Mouse (Mus musculus): ENCODE data around the gene Gda. TPM values are rescaled to one million over a fixed set of nuclear protein-coding genes. Genes with fewer than 3 reads are reported as not detected.
A peak's percentile ranks its signal among the peaks of the same experiment; 100 is the strongest.

The Gda gene
- total RNA-seq, 2 experiments from 2014 or later, result 3.6 to 4.5 TPM

GRCm38 (mm10) chr19:21381696-21382095 lies 91.5 kb downstream of the Gda start:
- intact Hi-C loops (cut with DNase I; ENCODE audit: low total_unique reads), result no loop called here
- no peak for DNase-seq

DNA sequence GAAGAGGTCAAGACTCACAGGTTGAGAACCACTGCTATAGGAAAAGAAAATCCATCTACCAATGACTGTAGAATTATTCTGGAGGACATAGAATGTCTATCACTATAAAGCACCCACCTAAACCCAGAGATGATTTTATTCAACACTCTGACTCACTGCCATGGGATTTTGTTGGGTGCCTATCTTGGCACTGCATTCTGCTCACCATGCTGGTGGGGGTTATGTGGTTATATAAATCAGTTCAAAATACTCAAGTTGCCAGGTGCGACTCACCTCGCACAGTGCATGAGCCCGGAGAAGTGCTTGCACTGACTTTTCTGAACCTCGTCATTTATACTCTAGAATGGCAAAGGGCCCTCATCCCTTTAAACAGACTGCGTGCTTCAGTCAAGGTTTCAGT lies 94.0 kb downstream of the Gda start:
- no peak for DNase-seq
- intact Hi-C loops (cut with DNase I; ENCODE audit: low total_unique reads), result loop anchor here (10.0 kb wide), 2 partner anchors 344 to 366 kb away; no protein-coding TSS in a partner anchor

DNA sequence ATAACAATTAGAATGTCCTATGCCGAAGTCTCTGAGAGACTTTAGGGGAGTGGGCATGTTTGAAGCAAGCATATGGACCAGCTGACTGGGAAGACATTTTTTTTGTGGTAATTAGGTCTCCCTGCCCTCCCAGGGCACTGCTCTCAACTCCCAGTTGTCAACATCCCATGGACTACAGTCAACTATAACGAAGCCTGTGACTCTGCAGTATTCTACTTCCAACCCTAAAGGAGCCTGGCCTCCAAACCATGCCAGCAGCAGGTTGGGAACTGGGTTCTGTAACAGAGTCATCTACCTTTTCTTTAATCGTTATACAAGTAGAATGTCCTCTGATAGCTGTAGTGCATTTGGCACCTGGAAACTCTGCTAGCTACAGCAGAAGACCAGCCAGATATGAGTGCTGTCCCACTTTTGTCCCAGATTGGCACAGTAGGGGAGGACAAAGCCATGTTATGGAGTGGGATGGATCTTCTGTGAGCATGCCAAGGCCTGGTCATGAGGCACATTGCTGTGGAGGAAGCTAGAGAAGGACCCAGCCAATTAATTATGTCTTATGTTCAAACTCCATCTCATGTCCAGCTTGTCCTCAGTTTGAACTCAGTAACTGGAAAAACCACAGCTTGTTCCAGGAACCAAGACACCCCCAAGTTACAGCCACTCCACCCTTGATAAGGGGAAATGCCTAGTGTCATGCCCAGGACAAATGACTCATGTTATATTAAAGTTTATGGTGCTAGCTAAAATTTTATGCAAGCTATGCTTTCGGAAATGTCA lies 96.6 kb downstream of the Gda start:
- intact Hi-C loops (cut with DNase I; ENCODE audit: low total_unique reads), result loop anchor here (2.0 to 10.0 kb wide), 3 partner anchors 186 to 368 kb away; no protein-coding TSS in a partner anchor
- no peak for DNase-seq

DNA sequence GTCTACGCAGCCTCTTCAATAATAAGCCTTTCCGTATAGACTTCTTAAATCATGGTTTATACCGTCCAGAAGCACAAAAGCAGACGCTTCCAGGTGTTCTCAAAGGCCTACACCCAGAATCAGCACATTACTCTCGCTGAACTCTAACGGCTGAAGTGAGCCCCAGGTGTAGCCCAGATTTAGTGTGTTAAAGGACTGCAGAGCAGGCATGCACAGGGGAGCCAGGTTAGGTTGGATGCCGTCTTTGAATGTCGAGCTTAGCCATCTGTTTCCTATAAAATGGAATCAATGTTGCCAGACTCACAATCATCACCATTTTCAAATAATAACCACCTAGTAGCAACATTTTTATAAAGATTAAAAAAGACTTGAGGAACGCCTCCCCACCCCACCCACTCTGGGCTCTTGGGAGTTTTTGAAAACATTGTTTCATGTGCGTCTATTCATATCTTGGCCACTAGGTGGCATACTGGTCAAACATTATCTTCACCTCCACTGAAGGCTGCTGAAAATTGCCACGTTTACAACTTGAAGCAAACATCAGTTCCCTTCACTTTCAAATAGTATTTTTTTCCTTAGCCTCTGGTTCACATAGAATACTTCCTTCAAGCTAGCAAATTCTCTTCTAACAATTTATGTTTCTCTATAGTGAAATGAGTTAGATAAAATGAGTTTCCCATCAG lies 100.0 kb downstream of the Gda start:
- peak; percentile 14 for DNase-seq

GRCm38 (mm10) chr19:21372395-21373072 lies 100.7 kb downstream of the Gda start:
- intact Hi-C loops (cut with DNase I; ENCODE audit: low total_unique reads), result loop anchor here (1.0 to 10.0 kb wide), 3 partner anchors 138 to 372 kb away; no protein-coding TSS in a partner anchor
- no peak for DNase-seq

More for the DNA sequence above, 100.0 kb downstream of the Gda start:
- intact Hi-C loops (cut with DNase I; ENCODE audit: low total_unique reads), result loop anchor here (1.0 to 10.0 kb wide), 3 partner anchors 137 to 372 kb away; no protein-coding TSS in a partner anchor

DNA sequence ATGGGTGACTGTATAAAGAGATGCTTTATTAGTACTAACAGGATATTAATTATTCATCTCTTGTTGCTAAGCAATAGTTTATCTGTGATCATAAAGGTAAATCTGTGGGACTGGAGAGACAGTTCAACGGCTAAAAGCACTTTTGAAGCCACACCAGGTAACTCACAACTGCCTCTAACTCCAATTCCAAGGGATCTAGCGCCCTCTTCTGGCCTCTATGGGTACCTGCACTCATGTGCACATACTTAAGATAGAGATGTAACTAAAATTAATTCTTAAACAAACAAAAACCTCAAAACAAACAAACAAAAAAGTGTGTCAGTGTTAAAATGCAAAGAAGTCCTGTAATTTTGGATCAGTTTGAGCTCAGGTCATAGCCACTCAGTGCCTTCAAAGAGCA lies 101.9 kb downstream of the Gda start:
- no peak for DNase-seq
- intact Hi-C loops (cut with DNase I; ENCODE audit: low total_unique reads), result loop anchor here (10.0 kb wide), 2 partner anchors 337 to 373 kb away; no protein-coding TSS in a partner anchor

- DNase-seq, result no peak
- intact Hi-C loops (cut with DNase I; ENCODE audit: low total_unique reads), result loop anchor here (10.0 kb wide), 2 partner anchors 336 to 374 kb away; no protein-coding TSS in a partner anchor
These were observed 102.5 kb downstream of the Gda start for GRCm38 (mm10) chr19:21370782-21371181.

GRCm38 (mm10) chr19:21369175-21369574 lies 104.1 kb downstream of the Gda start:
- no peak for DNase-seq
- intact Hi-C loops (cut with DNase I; ENCODE audit: low total_unique reads), result no loop called here

- intact Hi-C loops (cut with DNase I; ENCODE audit: low total_unique reads), result no loop called here
- DNase-seq, result no peak
These were observed 104.7 kb downstream of the Gda start for GRCm38 (mm10) chr19:21368595-21368994.

DNA sequence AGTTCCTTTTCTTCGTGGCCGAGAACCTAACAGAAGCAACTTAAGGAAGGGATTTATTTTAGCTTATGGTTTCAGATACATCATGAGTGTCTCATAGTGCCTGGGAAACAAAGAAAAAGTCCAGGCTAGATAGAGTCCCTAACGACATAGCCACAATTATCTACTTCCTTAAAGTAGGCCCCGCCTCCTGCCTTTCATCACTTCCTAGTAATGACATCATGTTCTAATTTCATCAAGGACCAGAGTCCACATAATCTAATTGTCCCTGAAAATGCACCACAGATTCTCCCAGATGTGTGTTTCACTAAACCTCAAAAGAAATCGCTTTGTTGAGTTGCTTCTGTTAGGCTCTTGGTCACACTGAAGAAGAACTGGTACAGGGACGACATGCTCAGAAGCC lies 115.5 kb downstream of the Gda start:
- intact Hi-C loops (cut with DNase I; ENCODE audit: low total_unique reads), result no loop called here
- DNase-seq, result no peak

DNA sequence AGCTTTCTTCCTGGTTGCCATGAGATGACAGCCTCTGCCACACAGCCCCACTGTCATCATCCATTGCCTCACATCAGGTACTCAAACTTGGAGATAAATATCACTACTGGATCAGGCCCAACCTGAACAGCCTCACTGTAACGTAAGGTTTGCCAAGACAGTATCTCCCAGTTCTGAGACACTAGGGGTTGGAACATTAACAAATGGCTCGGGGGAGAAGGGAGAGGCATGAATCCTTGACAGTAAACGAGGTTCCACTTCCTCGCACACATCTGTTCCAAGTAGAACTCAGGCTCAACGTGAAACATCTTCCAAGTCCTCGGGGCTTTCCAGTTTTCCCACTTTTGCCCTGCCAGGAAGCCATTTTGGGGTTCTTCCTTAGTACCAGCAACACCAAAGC lies 123.6 kb downstream of the Gda start:
- no peak for DNase-seq
- intact Hi-C loops (cut with DNase I; ENCODE audit: low total_unique reads), result no loop called here

GRCm38 (mm10) chr19:21346646-21347045 lies 126.6 kb downstream of the Gda start:
- DNase-seq, result no peak
- intact Hi-C loops (cut with DNase I; ENCODE audit: low total_unique reads), result no loop called here

Other genes with a start within 250 kb of the Gda start
- gene Zfand5, start 201.2 kb downstream of the Gda start, total RNA-seq (2021), result 100 to 1,000 TPM; 166 to 200 TPM
- gene 1110059E24Rik, start 179.5 kb upstream of the Gda start, total RNA-seq (2021), result 10 to 100 TPM; 11.9 to 12.2 TPM
- 10 to 100 TPM; 20.7 to 23.0 TPM for gene Abhd17b, start 179.7 kb upstream of the Gda start, total RNA-seq (2021)

All from gastrocnemius, postnatal 14 days (tissue).